Mouse (Mus musculus) retina, adult 2 months (tissue): ENCODE results near the gene Lpp.

Experiments used
- DNase-seq: peaks from one replicate; pipeline ENCODE4 v3.0.0-alpha.2; 2012; ENCODE audit warnings: low read depth, low spot score

Lpp gene

GRCm38 (mm10) chr16:24434531-24435114 is 41.3 kb downstream of the Lpp start:
- no peak for DNase-seq

- DNase-seq: no peak
Observed at GRCm38 (mm10) chr16:24435115-24435553, 41.8 kb downstream of the Lpp start.

DNA sequence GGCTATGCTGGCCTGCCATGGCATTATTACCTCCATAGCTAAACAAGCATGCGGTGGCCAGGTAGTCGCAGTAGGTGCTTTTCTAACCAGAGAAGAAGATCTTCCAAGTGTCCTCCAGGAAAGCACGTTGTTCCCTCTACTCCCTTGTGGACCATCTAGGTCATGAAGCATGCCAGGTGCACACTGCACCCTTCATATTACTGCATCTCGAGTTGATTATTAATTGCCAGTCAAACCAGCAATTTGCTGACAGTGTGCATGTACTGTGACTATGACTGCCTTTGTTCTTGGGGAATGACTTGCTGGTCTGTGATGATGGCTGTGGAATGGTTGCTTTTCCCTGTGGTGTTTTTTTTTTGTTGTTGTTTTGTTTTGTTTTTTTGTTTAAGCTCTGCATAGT is 45.1 kb downstream of the Lpp start:
- DNase-seq: no peak

DNA sequence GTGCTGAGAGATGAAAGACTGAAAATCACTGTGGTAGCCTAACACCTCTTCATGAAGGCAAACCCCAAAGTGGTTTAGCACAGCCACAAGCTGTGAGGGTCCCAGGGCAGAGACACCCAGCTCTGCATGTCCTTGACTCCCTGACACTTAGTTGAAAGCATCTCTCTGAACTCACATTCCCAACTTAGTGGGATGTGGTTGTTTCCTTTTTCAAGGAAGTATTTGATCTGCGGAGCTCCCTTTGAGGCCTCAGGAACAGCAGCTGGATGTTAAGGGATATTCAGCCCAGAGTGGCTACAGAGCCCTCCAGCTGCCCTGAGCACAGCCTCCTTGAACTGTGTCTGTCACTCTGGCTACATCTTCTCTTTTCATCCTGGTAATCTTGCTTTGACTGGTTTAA is 48.0 kb downstream of the Lpp start:
- no peak for DNase-seq

- DNase-seq: no peak
Observed at GRCm38 (mm10) chr16:24442500-24443122, 49.3 kb downstream of the Lpp start.

DNA sequence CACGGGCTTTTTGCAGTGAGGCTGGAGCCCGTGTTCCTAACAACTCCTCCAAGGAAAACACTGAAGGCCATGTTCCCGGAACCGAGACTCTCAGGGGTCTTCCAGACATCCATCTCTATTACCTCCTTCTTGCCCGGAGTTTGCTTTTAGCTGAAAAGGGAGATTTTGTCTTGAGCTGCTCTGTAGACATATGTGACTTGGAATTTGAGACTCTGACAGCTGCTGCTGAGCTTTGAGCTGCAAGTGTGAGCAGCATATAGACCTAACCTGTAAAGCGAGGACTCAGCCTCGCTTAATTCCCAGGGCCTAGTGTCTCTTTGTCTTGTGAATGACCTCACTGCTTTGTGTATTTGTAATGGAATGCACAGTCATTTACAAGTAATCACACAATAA is 49.8 kb downstream of the Lpp start:
- DNase-seq: no peak

DNA sequence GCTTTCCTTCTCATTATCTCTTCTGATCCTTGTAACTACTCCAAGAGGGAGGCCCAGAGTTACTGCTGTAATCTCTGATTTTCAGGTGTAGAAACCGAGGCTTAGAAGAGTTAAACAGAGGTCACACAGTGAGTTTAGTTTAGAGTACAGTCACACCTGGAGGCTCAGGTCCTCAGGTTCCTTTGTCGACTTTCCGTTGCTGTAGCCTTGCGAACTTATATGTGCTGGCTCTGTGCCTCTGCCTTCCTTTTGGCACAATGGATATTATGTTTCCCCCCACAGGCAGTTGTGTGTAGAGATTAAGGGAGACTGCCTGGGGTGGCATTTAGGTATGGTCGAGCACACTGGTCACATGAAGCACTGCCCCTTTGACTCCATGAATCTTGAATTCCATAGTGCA is 50.2 kb downstream of the Lpp start:
- no peak for DNase-seq

GRCm38 (mm10) chr16:24444818-24445217 is 51.5 kb downstream of the Lpp start:
- no peak for DNase-seq

GRCm38 (mm10) chr16:24445473-24445872 is 52.2 kb downstream of the Lpp start:
- DNase-seq: no peak

GRCm38 (mm10) chr16:24446449-24446848 is 53.1 kb downstream of the Lpp start:
- DNase-seq: no peak

GRCm38 (mm10) chr16:24447666-24448492 is 54.6 kb downstream of the Lpp start:
- DNase-seq: no peak

GRCm38 (mm10) chr16:24448493-24448845 is 55.2 kb downstream of the Lpp start:
- DNase-seq: no peak

- no peak for DNase-seq
Observed at GRCm38 (mm10) chr16:24449806-24450205, 56.5 kb downstream of the Lpp start.

- no peak for DNase-seq
Observed at GRCm38 (mm10) chr16:24450256-24450655, 56.9 kb downstream of the Lpp start.

DNA sequence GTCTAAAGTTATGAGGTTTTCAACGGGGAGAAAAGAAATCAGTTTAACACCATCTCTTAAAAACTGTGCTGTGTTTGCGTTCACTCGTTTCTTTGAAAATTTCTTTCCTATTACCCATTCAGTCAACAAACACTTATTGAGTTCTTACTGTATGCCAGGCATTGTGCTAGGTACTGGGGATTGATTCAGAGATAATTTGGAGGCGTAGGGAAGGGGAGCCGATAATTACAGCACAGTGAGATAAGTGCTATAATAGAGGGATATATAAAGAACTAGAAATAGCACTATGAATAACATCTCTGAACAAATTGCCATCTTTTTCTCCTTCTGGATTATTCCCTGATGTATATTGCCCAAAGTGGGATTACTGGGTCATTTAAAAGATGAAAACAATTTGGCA is 57.8 kb downstream of the Lpp start:
- no peak for DNase-seq

DNA sequence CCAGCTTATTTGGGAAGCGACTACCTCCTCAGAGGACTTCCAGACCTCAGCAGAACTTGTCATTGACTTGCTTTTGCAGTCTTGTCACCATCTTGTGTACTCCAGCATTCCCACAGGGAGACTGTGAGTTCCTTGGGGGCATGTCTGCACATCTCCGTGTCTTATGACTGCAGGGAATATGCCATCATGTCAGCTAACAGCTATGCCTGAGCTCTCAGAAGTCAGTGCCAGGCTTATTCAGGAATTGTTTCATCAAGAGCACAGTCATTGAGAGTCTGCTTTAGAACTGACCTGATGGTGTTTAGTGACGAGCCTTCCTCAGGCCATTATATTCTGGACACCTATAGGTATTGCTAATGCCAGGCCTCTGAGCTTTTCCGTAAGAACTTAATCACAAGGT is 60.2 kb downstream of the Lpp start:
- DNase-seq: no peak

DNA sequence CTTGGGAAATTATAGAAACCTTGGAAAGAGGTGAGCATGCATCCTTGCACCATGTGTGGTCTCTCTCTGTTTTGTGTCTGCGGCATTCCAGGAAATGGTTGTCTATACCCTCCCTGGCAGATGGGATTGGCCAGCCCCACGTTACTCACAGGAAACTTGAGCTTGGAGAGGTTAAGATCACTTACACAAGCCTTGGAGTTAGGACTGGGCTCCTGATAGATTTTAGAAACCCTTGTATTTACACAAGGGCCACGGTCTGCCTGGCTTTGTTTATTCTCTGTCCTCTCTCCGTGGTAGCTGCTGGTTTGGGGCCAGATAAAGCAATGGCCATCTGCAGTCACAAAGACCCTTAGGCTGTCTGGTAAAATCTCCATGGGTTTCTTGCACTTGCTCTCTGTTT is 61.2 kb downstream of the Lpp start:
- DNase-seq: no peak

GRCm38 (mm10) chr16:24455361-24455855 is 62.1 kb downstream of the Lpp start:
- no peak for DNase-seq

- no peak for DNase-seq
Observed at GRCm38 (mm10) chr16:24463842-24464241, 70.5 kb downstream of the Lpp start.

DNA sequence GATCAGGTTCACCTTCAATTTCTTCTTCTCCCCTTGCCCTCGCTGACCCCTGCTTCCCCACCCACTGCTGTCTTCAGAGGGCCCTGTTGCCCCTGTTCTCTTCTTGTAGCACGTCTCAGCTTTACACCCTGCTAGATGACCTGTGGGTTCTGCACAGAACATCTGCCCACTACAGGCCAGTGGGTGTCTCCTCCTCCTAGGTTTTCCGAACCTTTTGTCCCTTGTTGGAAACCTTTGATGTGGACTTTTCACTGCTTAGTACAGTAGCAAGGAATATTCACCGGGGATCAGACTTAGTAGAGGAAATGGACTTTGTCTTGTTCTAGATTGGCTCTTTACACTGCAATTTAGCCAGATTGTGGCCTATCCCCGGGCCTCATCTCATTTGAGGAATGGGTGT is 71.1 kb downstream of the Lpp start:
- DNase-seq: no peak

- no peak for DNase-seq
Observed at GRCm38 (mm10) chr16:24465633-24466032, 72.3 kb downstream of the Lpp start.

DNA sequence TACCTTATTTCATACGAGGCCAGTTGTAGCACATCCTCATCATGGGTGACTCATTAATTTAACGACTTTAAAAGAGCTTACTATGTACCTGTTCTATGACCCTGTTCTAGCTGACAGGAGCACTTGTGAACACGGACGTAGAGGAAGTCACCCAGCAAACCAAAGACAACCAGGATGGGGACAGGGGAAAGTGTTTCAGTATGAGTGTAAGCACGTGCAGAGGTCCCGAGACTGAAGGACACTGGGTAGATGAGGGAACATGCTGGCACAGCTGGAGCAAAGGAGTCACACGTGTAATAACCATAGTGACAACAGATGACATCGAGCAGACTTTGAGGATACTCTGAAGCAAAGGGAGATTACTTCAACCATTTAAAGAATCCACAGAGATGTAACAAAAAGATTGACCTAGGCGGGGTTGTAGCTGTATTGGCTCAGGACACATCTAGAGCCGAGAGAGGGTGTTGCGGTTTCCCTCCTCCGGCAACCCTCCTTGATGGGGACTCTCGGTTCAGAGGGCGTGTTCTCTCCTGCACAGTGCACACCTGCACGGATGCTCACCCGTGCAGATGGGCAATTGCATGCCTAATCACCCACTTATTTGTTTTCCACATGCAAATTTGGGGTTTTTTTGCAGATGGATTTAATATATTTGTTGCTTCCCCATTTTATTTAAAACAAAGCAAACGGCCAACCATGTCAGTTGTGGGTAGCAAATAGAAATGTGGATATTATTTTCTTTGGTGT is 74.4 kb downstream of the Lpp start:
- DNase-seq: no peak
